Mouse (Mus musculus) kidney, adult 2 months (tissue): ENCODE results near the gene Tnfaip8l1. TPM values are rescaled to one million over a fixed set of nuclear protein-coding genes. Genes with fewer than 3 reads are reported as not detected.

Experiments used
- DNase-seq: peaks from one replicate; pipeline ENCODE4 v3.0.0; 2021
- H3K27ac ChIP-seq: fragments of 200-500 bp; 2 replicates; pipeline ENCODE4 v1.5.1; 2012; ENCODE audit warnings: low read depth, low read length, control low read depth, inconsistent platforms; ENCODE audit not compliant: insufficient read depth
- H3K27me3 ChIP-seq: fragments of 200-500 bp; replicated peaks from 2 replicates; pipeline ENCODE4 v1.6.1; 2012; ENCODE audit warnings: mild to moderate bottlenecking, moderate library complexity, low read length, inconsistent platforms; ENCODE audit not compliant: control insufficient read depth, insufficient read depth
- H3K36me3 ChIP-seq: fragments of 200-500 bp; 2 replicates; pipeline ENCODE4 v1.6.1; 2012; ENCODE audit warnings: mild to moderate bottlenecking, moderate library complexity, low read length, inconsistent platforms; ENCODE audit not compliant: control insufficient read depth, insufficient read depth
- H3K4me1 ChIP-seq: fragments of 200-500 bp; 2 replicates; pipeline ENCODE4 v1.6.1; 2011; ENCODE audit warnings: low read length; ENCODE audit not compliant: control insufficient read depth, insufficient read depth
- H3K4me3 ChIP-seq: fragments of 200-500 bp; 2 replicates; pipeline ENCODE4 v1.5.1; 2011; ENCODE audit warnings: mild to moderate bottlenecking, low read depth, low read length, control low read depth; ENCODE audit not compliant: insufficient read depth
- CTCF ChIP-seq: fragments of 200-500 bp; conservative IDR thresholded peaks from 2 replicates; pipeline ENCODE4 v1.5.1; 2011; ENCODE audit warnings: low read depth, mild to moderate bottlenecking, control low read depth, low read length, moderate library complexity, mixed read lengths; ENCODE audit not compliant: insufficient read depth, insufficient read length
- POLR2A ChIP-seq: fragments of 200-500 bp; IDR thresholded peaks from one replicate; pipeline ENCODE4 v1.6.1; 2011; ENCODE audit warnings: low read depth, low read length, control low read depth
- WGBS: fragments of 180-500 bp; shearing (Covaris S2); methylation state at CpG from one replicate; pipeline ENCODE4 v1.1.7; 2018; 5-methylcytosine and 5-hydroxymethylcytosine counted together
- polyA plus RNA-seq: library from polyadenylated mRNA; depleted of rRNA; stranded (reverse); fragments of >200 nt; gene quantifications from 2 replicates; pipeline ENCODE4 v1.2.3, GENCODE M21; 2012

Tnfaip8l1 gene
- polyA plus RNA-seq, 1 experiment: 2.7 TPM

DNA sequence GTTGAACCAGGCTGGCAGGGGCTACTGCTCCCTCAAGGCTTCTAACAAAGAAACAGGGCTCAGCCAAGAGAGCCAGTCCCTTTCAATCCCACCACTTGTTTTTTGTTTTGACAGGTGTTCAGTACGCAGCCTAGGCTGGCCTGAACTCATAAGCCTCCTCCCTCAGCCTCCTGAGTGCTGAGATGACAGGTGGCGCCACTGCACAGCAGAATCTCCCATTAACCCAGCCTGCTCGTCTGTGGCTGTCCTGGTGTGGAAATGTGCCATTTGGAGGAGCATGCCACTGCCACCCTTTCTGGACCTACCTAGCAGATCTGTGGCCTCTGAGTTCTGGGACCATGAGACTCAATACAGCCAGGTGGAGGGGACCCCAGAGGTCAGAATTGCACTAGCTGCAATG, 41.5 kb downstream of the Tnfaip8l1 start:
- 70% methylated on average over 3 of the region's 3 CpGs for WGBS
- Histone ChIP-seq H3K36me3 (no peaks in the 10 kb centered on the region), H3K27ac (no peak overlapping the region)

DNA sequence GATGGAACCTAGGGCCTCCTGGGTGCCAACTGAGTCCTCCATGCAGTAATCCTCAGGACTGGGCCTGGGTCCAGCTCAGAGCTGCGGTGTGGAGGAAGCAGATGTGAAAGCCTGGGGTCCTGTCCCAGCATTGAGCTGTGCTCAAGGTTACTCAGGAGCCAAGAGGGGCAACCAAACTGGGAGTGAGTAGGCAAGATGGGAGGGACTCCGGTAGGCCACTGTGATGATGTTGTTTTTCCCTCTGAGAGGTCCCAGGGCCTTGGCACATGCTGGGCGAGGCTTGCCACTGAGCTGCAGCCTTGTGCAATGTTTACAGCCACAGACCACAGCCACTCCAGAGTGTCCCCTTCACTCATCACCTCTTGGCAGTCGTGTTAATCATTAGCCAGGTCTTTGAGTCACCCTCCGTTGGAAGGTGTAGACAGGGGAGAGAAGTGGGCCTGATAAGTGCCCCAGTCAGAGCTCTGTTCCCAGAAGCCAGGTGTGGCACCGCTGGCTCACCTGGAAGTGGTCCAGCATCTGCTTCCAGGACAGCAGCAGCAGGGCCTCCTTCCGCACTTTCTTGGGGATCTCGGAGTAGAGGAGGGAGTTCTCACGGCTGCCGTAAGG, 44.1 kb downstream of the Tnfaip8l1 start:
- 75% methylated on average over 10 of the region's 10 CpGs for WGBS
- no peaks in the 10 kb centered on the region for H3K4me1 ChIP-seq
- H3K36me3 ChIP-seq: no peaks in the 10 kb centered on the region
- H3K4me3 ChIP-seq: no peak overlapping the region
- DNase-seq: peak; percentile 24
- H3K27me3 ChIP-seq: no peaks in the 10 kb centered on the region
- TF ChIP-seq CTCF (no peak), POLR2A (no peak)
- H3K27ac ChIP-seq: no peak overlapping the region

More for the DNA sequence above, 41.5 kb downstream of the Tnfaip8l1 start:
- Histone ChIP-seq H3K4me3 (no peak overlapping the region), H3K27me3 (no peaks in the 10 kb centered on the region), H3K4me1 (no peaks in the 10 kb centered on the region)
- DNase-seq: no peak
- TF ChIP-seq CTCF: peak; percentile 36; the same call in 1 of the 2 replicates
- TF ChIP-seq POLR2A: no peak

- Histone ChIP-seq H3K27ac (no peak overlapping the region), H3K4me1 (no peaks in the 10 kb centered on the region), H3K27me3 (no peaks in the 10 kb centered on the region), H3K36me3 (no peaks in the 10 kb centered on the region), H3K4me3 (no peak overlapping the region)
- 67% methylated on average over 6 of the region's 6 CpGs for WGBS
- DNase-seq: no peak
- TF ChIP-seq POLR2A (no peak), CTCF (no peak)
Measured at GRCm38 (mm10) chr17:56206986-56207674, 44.9 kb downstream of the Tnfaip8l1 start.

GRCm38 (mm10) chr17:56207963-56208530, 45.8 kb downstream of the Tnfaip8l1 start:
- TF ChIP-seq POLR2A (no peak), CTCF (no peak)
- Histone ChIP-seq H3K27ac (no peak overlapping the region), H3K36me3 (no peaks in the 10 kb centered on the region), H3K4me1 (no peaks in the 10 kb centered on the region), H3K27me3 (no peaks in the 10 kb centered on the region), H3K4me3 (no peak overlapping the region)
- no peak for DNase-seq
- WGBS: 93% methylated on average over 9 of the region's 9 CpGs

GRCm38 (mm10) chr17:56208821-56209220, 46.5 kb downstream of the Tnfaip8l1 start:
- Histone ChIP-seq H3K27ac (no peak overlapping the region), H3K36me3 (no peaks in the 10 kb centered on the region), H3K27me3 (no peaks in the 10 kb centered on the region), H3K4me3 (no peak overlapping the region), H3K4me1 (no peaks in the 10 kb centered on the region)
- TF ChIP-seq CTCF (no peak), POLR2A (no peak)
- WGBS: 78% methylated on average over 3 of the region's 3 CpGs
- no peak for DNase-seq

- H3K4me3 ChIP-seq: no peak overlapping the region
- WGBS: 86% methylated on average over 2 of the region's 2 CpGs
- TF ChIP-seq POLR2A (no peak), CTCF (no peak)
- DNase-seq: peak; percentile 41
- no peak overlapping the region for H3K27ac ChIP-seq
- no peaks in the 10 kb centered on the region for H3K27me3 ChIP-seq
- no peaks in the 10 kb centered on the region for H3K4me1 ChIP-seq
- H3K36me3 ChIP-seq: no peaks in the 10 kb centered on the region
Measured at GRCm38 (mm10) chr17:56211090-56211489, 48.8 kb downstream of the Tnfaip8l1 start.

GRCm38 (mm10) chr17:56212676-56213075, 50.4 kb downstream of the Tnfaip8l1 start:
- Histone ChIP-seq H3K27ac (no peak overlapping the region), H3K4me1 (0 out of 2 replicates have a peak, but pooled peaks cover 2% of the 10 kb centered on the region)
- 46% methylated on average over 6 of the region's 6 CpGs for WGBS

More at GRCm38 (mm10) chr17:56212676-56213075, 50.4 kb downstream of the Tnfaip8l1 start:
- Histone ChIP-seq H3K36me3 (no peaks in the 10 kb centered on the region), H3K27me3 (no peaks in the 10 kb centered on the region), H3K4me3 (no peak overlapping the region)
- TF ChIP-seq POLR2A (no peak), CTCF (no peak)
- DNase-seq: no peak
